Mouse (Mus musculus) macrophage (primary cell): ENCODE measurements around the gene Gli3. TPM values are rescaled to one million over a fixed set of nuclear protein-coding genes. Genes with fewer than 3 reads are reported as not detected.

Source experiments
- H3K27ac ChIP-seq: fragments of 350-480 bp; formaldehyde crosslinking; 2 replicates; pipeline ENCODE4 v1.9.0; 2021
- H3K36me3 ChIP-seq: fragments of 350-480 bp; formaldehyde crosslinking; 2 replicates; pipeline ENCODE4 v1.9.0; 2021; ENCODE audit errors: inconsistent target
- H3K4me3 ChIP-seq: fragments of 350-480 bp; formaldehyde crosslinking; 2 replicates; pipeline ENCODE4 v1.9.0; 2021; ENCODE audit errors: inconsistent target
- H3K79me2 ChIP-seq: fragments of 350-480 bp; formaldehyde crosslinking; 2 replicates; pipeline ENCODE4 v1.9.0; 2021; ENCODE audit errors: inconsistent target
- WGBS: methylation state at CpG from one replicate; pipeline ENCODE4 v1.1.7; 2026; ENCODE audit warnings: inconsistent platforms; ENCODE audit not compliant: missing documents; 5-methylcytosine and 5-hydroxymethylcytosine counted together
- polyA plus RNA-seq: library from polyadenylated mRNA; stranded (reverse); fragments of 250-400 nt; gene quantifications from 3 replicates; pipeline ENCODE4 v1.2.4, GENCODE M21; 2018; ENCODE audit warnings: inconsistent platforms

The Gli3 gene
- polyA plus RNA-seq, 1 experiment from 2014 or later = not detected

- no peaks in the 10 kb centered on the region for H3K36me3 ChIP-seq
- no peak overlapping the region for H3K4me3 ChIP-seq
- H3K79me2 ChIP-seq = no peaks in the 10 kb centered on the region
- WGBS = 86% methylated on average over 3 of the region's 3 CpGs
- no peak overlapping the region for H3K27ac ChIP-seq
Measured at GRCm38 (mm10) chr13:15522153-15522552, 59.1 kb downstream of the Gli3 start.

- no peak overlapping the region for H3K4me3 ChIP-seq
- no peak overlapping the region for H3K27ac ChIP-seq
- no peaks in the 10 kb centered on the region for H3K79me2 ChIP-seq
- H3K36me3 ChIP-seq = no peaks in the 10 kb centered on the region
- 77% methylated on average over 8 of the region's 8 CpGs for WGBS
Measured at GRCm38 (mm10) chr13:15524208-15524607, 61.2 kb downstream of the Gli3 start.

GRCm38 (mm10) chr13:15526691-15527090 lies 63.7 kb downstream of the Gli3 start:
- Histone ChIP-seq H3K79me2 (no peaks in the 10 kb centered on the region), H3K27ac (no peak overlapping the region), H3K36me3 (no peaks in the 10 kb centered on the region), H3K4me3 (no peak overlapping the region)
- WGBS = 91% methylated on average over 3 of the region's 4 CpGs

- H3K27ac ChIP-seq = no peak overlapping the region
- no peak overlapping the region for H3K4me3 ChIP-seq
- H3K79me2 ChIP-seq = no peaks in the 10 kb centered on the region
- no peaks in the 10 kb centered on the region for H3K36me3 ChIP-seq
- 59% methylated on average over 3 of the region's 3 CpGs for WGBS
Measured at GRCm38 (mm10) chr13:15531568-15531967, 68.5 kb downstream of the Gli3 start.

- Histone ChIP-seq H3K4me3 (no peak overlapping the region), H3K36me3 (no peaks in the 10 kb centered on the region), H3K27ac (no peak overlapping the region), H3K79me2 (no peaks in the 10 kb centered on the region)
- 90% methylated on average over 5 of the region's 5 CpGs for WGBS
Measured at GRCm38 (mm10) chr13:15537206-15537605, 74.2 kb downstream of the Gli3 start.

GRCm38 (mm10) chr13:15537611-15538010 lies 74.6 kb downstream of the Gli3 start:
- WGBS = 75% methylated on average over 3 of the region's 3 CpGs
- H3K27ac ChIP-seq = no peak overlapping the region
- no peak overlapping the region for H3K4me3 ChIP-seq
- no peaks in the 10 kb centered on the region for H3K79me2 ChIP-seq
- no peaks in the 10 kb centered on the region for H3K36me3 ChIP-seq

- WGBS = 88% methylated on average over 2 of the region's 2 CpGs
- H3K27ac ChIP-seq = no peak overlapping the region
- H3K36me3 ChIP-seq = no peaks in the 10 kb centered on the region
- no peak overlapping the region for H3K4me3 ChIP-seq
- H3K79me2 ChIP-seq = no peaks in the 10 kb centered on the region
Measured at GRCm38 (mm10) chr13:15538389-15538788, 75.4 kb downstream of the Gli3 start.

GRCm38 (mm10) chr13:15542053-15542452 lies 79.0 kb downstream of the Gli3 start:
- Histone ChIP-seq H3K4me3 (no peak overlapping the region), H3K36me3 (no peaks in the 10 kb centered on the region), H3K27ac (no peak overlapping the region), H3K79me2 (no peaks in the 10 kb centered on the region)
- 82% methylated on average over 5 of the region's 5 CpGs for WGBS

- H3K4me3 ChIP-seq = no peak overlapping the region
- no peaks in the 10 kb centered on the region for H3K79me2 ChIP-seq
- H3K36me3 ChIP-seq = no peaks in the 10 kb centered on the region
- H3K27ac ChIP-seq = no peak overlapping the region
- 97% methylated on average over 12 of the region's 12 CpGs for WGBS
Measured at GRCm38 (mm10) chr13:15543169-15543887, 80.3 kb downstream of the Gli3 start.

- no peaks in the 10 kb centered on the region for H3K79me2 ChIP-seq
- no peaks in the 10 kb centered on the region for H3K36me3 ChIP-seq
- no peak overlapping the region for H3K4me3 ChIP-seq
- H3K27ac ChIP-seq = no peak overlapping the region
- 87% methylated on average over 7 of the region's 7 CpGs for WGBS
Measured at GRCm38 (mm10) chr13:15543888-15544640, 81.0 kb downstream of the Gli3 start.

GRCm38 (mm10) chr13:15545346-15545896 lies 82.4 kb downstream of the Gli3 start:
- Histone ChIP-seq H3K36me3 (no peaks in the 10 kb centered on the region), H3K27ac (no peak overlapping the region), H3K4me3 (no peak overlapping the region), H3K79me2 (no peaks in the 10 kb centered on the region)
- WGBS = 94% methylated on average over 4 of the region's 4 CpGs

GRCm38 (mm10) chr13:15546258-15546657 lies 83.2 kb downstream of the Gli3 start:
- no peaks in the 10 kb centered on the region for H3K79me2 ChIP-seq
- H3K4me3 ChIP-seq = no peak overlapping the region
- 78% methylated on average over 4 of the region's 4 CpGs for WGBS
- no peaks in the 10 kb centered on the region for H3K36me3 ChIP-seq
- no peak overlapping the region for H3K27ac ChIP-seq

- H3K27ac ChIP-seq = no peak overlapping the region
- H3K4me3 ChIP-seq = no peak overlapping the region
- H3K79me2 ChIP-seq = no peaks in the 10 kb centered on the region
- no peaks in the 10 kb centered on the region for H3K36me3 ChIP-seq
- 69% methylated on average over 6 of the region's 6 CpGs for WGBS
Measured at GRCm38 (mm10) chr13:15549466-15549865, 86.4 kb downstream of the Gli3 start.

GRCm38 (mm10) chr13:15550027-15550602 lies 87.1 kb downstream of the Gli3 start:
- 92% methylated on average over 8 of the region's 8 CpGs for WGBS
- H3K36me3 ChIP-seq = no peaks in the 10 kb centered on the region
- H3K27ac ChIP-seq = no peak overlapping the region
- no peaks in the 10 kb centered on the region for H3K79me2 ChIP-seq
- H3K4me3 ChIP-seq = no peak overlapping the region

- Histone ChIP-seq H3K36me3 (no peaks in the 10 kb centered on the region), H3K27ac (no peak overlapping the region), H3K4me3 (no peak overlapping the region), H3K79me2 (no peaks in the 10 kb centered on the region)
- 95% methylated on average over 6 of the region's 6 CpGs for WGBS
Measured at GRCm38 (mm10) chr13:15550731-15551130, 87.7 kb downstream of the Gli3 start.
